Mouse (Mus musculus) lung, adult 2 months (tissue): ENCODE measurements around the gene Rps6kc1.

Experiments
- CTCF ChIP-seq: fragments of 200-500 bp; IDR thresholded peaks from 2 replicates; pipeline ENCODE4 v1.5.1; 2011; ENCODE audit warnings: mild to moderate bottlenecking, low read length, control low read depth; ENCODE audit not compliant: insufficient read depth
- POLR2A ChIP-seq: fragments of 200-500 bp; IDR thresholded peaks from 2 replicates; pipeline ENCODE4 v1.6.1; 2011; ENCODE audit warnings: low read depth, mild to moderate bottlenecking, control low read depth, low read length, borderline replicate concordance; ENCODE audit errors: extremely low read depth

GRCm38 (mm10) chr1:190816141-190816540, 95.4 kb downstream of the Rps6kc1 start:
- TF ChIP-seq CTCF: no peak
- TF ChIP-seq POLR2A: no peak
